13 mouse cellular contexts compared by ENCODE assay signal in genomic region chr4:33549606-33550005, GRCm38 (mm10).
A peak's percentile ranks its signal among the peaks of the same experiment; 100 is the strongest.
DNase-seq lines count a peak whose midpoint lies in the region; ATAC-seq lines count a peak whose summit lies in the region.
"Had no signal": no experiment of that assay in that cellular context is flagged by ENCODE, and none has a peak within 500 bp of the region (broad histone marks: within the 10 kb centered on the region; RNA-seq: fewer than 3 reads in every experiment).

No protein-coding gene starts in this region.

- H3K4me1 ChIP-seq in hindbrain, embryonic 11.5 days (replicated peaks; ENCODE audit: control insufficient read depth, insufficient read depth, low read length), result peaks cover 3% of the 10 kb centered on the region
- peaks cover 43% of the 10 kb centered on the region for H3K4me1 ChIP-seq in hindbrain, embryonic 13.5 days (replicated peaks)
- H3K4me1 ChIP-seq in forebrain, embryonic 13.5 days, result peaks cover 55% of the 10 kb centered on the region
- peaks cover 39% of the 10 kb centered on the region for H3K4me1 ChIP-seq in midbrain, embryonic 13.5 days (replicated peaks)

- peaks cover 4% of the 10 kb centered on the region; the same call in 1 of the 2 replicates for H3K27me3 ChIP-seq in hindbrain, embryonic 11.5 days (ENCODE audit: control insufficient read depth, insufficient read depth, low read length)
- H3K27me3 ChIP-seq in hindbrain, embryonic 13.5 days, result peaks cover 11% of the 10 kb centered on the region; the same call in 1 of the 2 replicates
- H3K27me3 ChIP-seq in forebrain, embryonic 13.5 days, result no peaks in the 10 kb centered on the region; the same call in 1 of the 2 replicates
- peaks cover 9% of the 10 kb centered on the region; the same call in 1 of the 2 replicates for H3K27me3 ChIP-seq in midbrain, embryonic 13.5 days
- H3K27me3 ChIP-seq: lung, embryonic 15.5 days had no signal

- no peak overlapping the region for H3K4me2 ChIP-seq in hindbrain, embryonic 11.5 days (replicated peaks; ENCODE audit: low read depth, low read length)
- H3K4me2 ChIP-seq in hindbrain, embryonic 13.5 days, result no peak overlapping the region
- no peak overlapping the region for H3K4me2 ChIP-seq in forebrain, embryonic 13.5 days
- no peak overlapping the region for H3K4me2 ChIP-seq in midbrain, embryonic 13.5 days (replicated peaks)
- H3K4me2 ChIP-seq: liver, embryonic 11.5 days; lung, embryonic 15.5 days had no signal

- ATAC-seq in hindbrain, embryonic 11.5 days (ENCODE audit: low FRiP score), result peak; percentile 23; the same call in 1 of the 2 replicates
- ATAC-seq in hindbrain, embryonic 13.5 days (ENCODE audit: low FRiP score), result no peak
- peak; percentile 68 for ATAC-seq in common myeloid progenitor, adult 5-6 weeks (replicated peaks; ENCODE audit: low read depth, poor library complexity, severe bottlenecking)
- ATAC-seq in forebrain, embryonic 13.5 days, result peak; percentile 31
- ATAC-seq in midbrain, embryonic 13.5 days, result peak; percentile 27
- ATAC-seq in activated CD4-positive, CD25-positive, alpha-beta regulatory T cell, adult 4 months, result no peak

- WGBS in hindbrain, embryonic 11.5 days, result 41% methylated on average over 5 of the region's 5 CpGs
- WGBS in hindbrain, embryonic 13.5 days, result 34% methylated on average over 5 of the region's 5 CpGs
- WGBS in forebrain, embryonic 13.5 days, result 26% methylated on average over 5 of the region's 5 CpGs
- 26% methylated on average over 5 of the region's 5 CpGs for WGBS in midbrain, embryonic 13.5 days

- H3K9me3 ChIP-seq in hindbrain, embryonic 11.5 days (ENCODE audit: control insufficient read depth, low read length), result no peaks in the 10 kb centered on the region
- no peaks in the 10 kb centered on the region for H3K9me3 ChIP-seq in hindbrain, embryonic 13.5 days
- no peaks in the 10 kb centered on the region for H3K9me3 ChIP-seq in forebrain, embryonic 13.5 days (replicated peaks)
- no peaks in the 10 kb centered on the region for H3K9me3 ChIP-seq in midbrain, embryonic 13.5 days
- H3K9me3 ChIP-seq: G1E; lung, embryonic 15.5 days had no signal

- H3K36me3 ChIP-seq in hindbrain, embryonic 11.5 days (ENCODE audit: control insufficient read depth, insufficient read depth, low read length), result no peaks in the 10 kb centered on the region
- H3K36me3 ChIP-seq in hindbrain, embryonic 13.5 days, result no peaks in the 10 kb centered on the region
- no peaks in the 10 kb centered on the region for H3K36me3 ChIP-seq in forebrain, embryonic 13.5 days (ENCODE audit: poor library complexity, severe bottlenecking)
- H3K36me3 ChIP-seq in midbrain, embryonic 13.5 days, result no peaks in the 10 kb centered on the region
- H3K36me3 ChIP-seq: G1E; lung, embryonic 15.5 days had no signal

- H3K4me3 ChIP-seq in hindbrain, embryonic 11.5 days (ENCODE audit: low read depth, low read length), result no peak overlapping the region
- H3K4me3 ChIP-seq in hindbrain, embryonic 13.5 days, result no peak overlapping the region
- no peak overlapping the region for H3K4me3 ChIP-seq in forebrain, embryonic 13.5 days
- no peak overlapping the region for H3K4me3 ChIP-seq in midbrain, embryonic 13.5 days (replicated peaks)
- H3K4me3 ChIP-seq: lung, embryonic 15.5 days had no signal

- DNase-seq in hindbrain, embryonic 11.5 days (ENCODE audit: low spot score), result no peak
- no peak for DNase-seq in thymus, postnatal 25 days
- DNase-seq: cerebellum, adult 18-20 months; right cerebral cortex, adult 18-20 months had no signal

- H3K9ac ChIP-seq in hindbrain, embryonic 11.5 days (ENCODE audit: low read depth, low read length), result no peak overlapping the region
- no peak overlapping the region for H3K9ac ChIP-seq in hindbrain, embryonic 13.5 days
- H3K9ac ChIP-seq in forebrain, embryonic 13.5 days, result no peak overlapping the region
- no peak overlapping the region for H3K9ac ChIP-seq in midbrain, embryonic 13.5 days (replicated peaks)
- H3K9ac ChIP-seq: lung, embryonic 15.5 days had no signal

- no peak overlapping the region for H3K27ac ChIP-seq in hindbrain, embryonic 11.5 days (ENCODE audit: low read depth, low read length)
- no peak overlapping the region for H3K27ac ChIP-seq in hindbrain, embryonic 13.5 days
- no peak overlapping the region for H3K27ac ChIP-seq in forebrain, embryonic 13.5 days
- no peak overlapping the region for H3K27ac ChIP-seq in midbrain, embryonic 13.5 days
- H3K27ac ChIP-seq: kidney, postnatal 0 days; lung, embryonic 15.5 days had no signal

Comparison
In these comparisons a context has a peak if more than half of its experiments do, and no peak if none do; other contexts are left out.
1. ATAC-seq: peak in hindbrain, embryonic 11.5 days (single experiment), common myeloid progenitor, adult 5-6 weeks (single experiment), forebrain, embryonic 13.5 days (single experiment) and midbrain, embryonic 13.5 days (single experiment); none in hindbrain, embryonic 13.5 days (single experiment) and activated CD4-positive, CD25-positive, alpha-beta regulatory T cell, adult 4 months (single experiment).